Mouse (Mus musculus): ENCODE measurements around the gene Erlin1. TPM values are rescaled to one million over a fixed set of nuclear protein-coding genes. Genes with fewer than 3 reads are reported as not detected.

Gene Erlin1
- polyA plus RNA-seq, 1 experiment from 2014 or later: 20.0 TPM

DNA sequence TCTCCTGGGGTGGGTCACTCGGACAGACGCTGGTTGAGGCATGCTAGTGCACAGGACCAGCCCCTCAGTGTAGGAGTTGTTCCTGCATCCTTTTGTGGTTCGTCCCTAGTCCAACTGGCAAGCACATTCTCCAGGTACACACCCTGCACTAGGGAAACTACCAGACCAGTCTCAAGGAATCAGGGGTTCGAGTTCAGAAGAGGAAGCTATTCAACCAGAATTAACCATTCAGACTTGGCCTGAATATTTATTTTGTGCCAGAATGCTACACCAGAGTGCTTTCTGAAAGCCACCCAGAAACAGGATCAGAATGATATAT is 288 bp upstream of the Erlin1 start:
- peaks cover 5% of the 10 kb centered on the region for H3K4me1 ChIP-seq (ENCODE audit: control insufficient read depth, insufficient read depth, low read length)
- H3K4me2 ChIP-seq: peak overlapping the region; percentile 95
- H3K9ac ChIP-seq (ENCODE audit: low read length): peak overlapping the region; percentile 57
- no peaks in the 10 kb centered on the region for H3K9me3 ChIP-seq (ENCODE audit: control insufficient read depth, low read length)
- no peak overlapping the region for H3K27ac ChIP-seq (ENCODE audit: low read depth, low read length)
- 10% methylated on average over 4 of the region's 4 CpGs for WGBS
- no peaks in the 10 kb centered on the region for H3K36me3 ChIP-seq (ENCODE audit: control insufficient read depth, insufficient read depth, low read length)
- no peaks in the 10 kb centered on the region for H3K27me3 ChIP-seq (ENCODE audit: control insufficient read depth, insufficient read depth, low read length)
- peak overlapping the region; percentile 39 for H3K4me3 ChIP-seq (ENCODE audit: low read depth, low read length)
- DNase-seq (ENCODE audit: low spot score, missing footprints): no peak
- ATAC-seq (ENCODE audit: low FRiP score): no peak

- Histone ChIP-seq H3K27ac (ENCODE audit: low read depth, low read length) (no peak overlapping the region), H3K4me3 (ENCODE audit: low read depth, low read length) (no peak overlapping the region), H3K9me3 (ENCODE audit: control insufficient read depth, low read length) (no peaks in the 10 kb centered on the region), H3K9ac (ENCODE audit: low read length) (peak overlapping the region; percentile 57; the same call in 1 of the 2 replicates), H3K36me3 (ENCODE audit: control insufficient read depth, insufficient read depth, low read length) (no peaks in the 10 kb centered on the region), H3K4me2 (peak overlapping the region; percentile 95; the same call in 1 of the 2 replicates), H3K27me3 (ENCODE audit: control insufficient read depth, insufficient read depth, low read length) (no peaks in the 10 kb centered on the region), H3K4me1 (ENCODE audit: control insufficient read depth, insufficient read depth, low read length) (peaks cover 5% of the 10 kb centered on the region)
- DNase-seq (ENCODE audit: low spot score, missing footprints) (no peak), ATAC-seq (ENCODE audit: low FRiP score) (no peak)
- 82% methylated on average over 4 of the region's 4 CpGs for WGBS
These were observed 1.4 kb downstream of the Erlin1 start for GRCm38 (mm10) chr19:44068232-44068631.

- no peak for ATAC-seq (ENCODE audit: low FRiP score)
- no peaks in the 10 kb centered on the region for H3K36me3 ChIP-seq (ENCODE audit: control insufficient read depth, insufficient read depth, low read length)
- no peak overlapping the region for H3K4me2 ChIP-seq
- H3K4me3 ChIP-seq (ENCODE audit: low read depth, low read length): no peak overlapping the region
- no peak overlapping the region for H3K27ac ChIP-seq (ENCODE audit: low read depth, low read length)
- H3K27me3 ChIP-seq (ENCODE audit: control insufficient read depth, insufficient read depth, low read length): no peaks in the 10 kb centered on the region
- H3K9me3 ChIP-seq (ENCODE audit: control insufficient read depth, low read length): no peaks in the 10 kb centered on the region
- H3K9ac ChIP-seq (ENCODE audit: low read length): no peak overlapping the region
- 89% methylated on average over 9 of the region's 9 CpGs for WGBS
- peaks cover 5% of the 10 kb centered on the region for H3K4me1 ChIP-seq (ENCODE audit: control insufficient read depth, insufficient read depth, low read length)
- no peak for DNase-seq (ENCODE audit: low spot score, missing footprints)
These were observed 2.1 kb downstream of the Erlin1 start for GRCm38 (mm10) chr19:44067323-44068049.

GRCm38 (mm10) chr19:44064734-44065133 is 4.9 kb downstream of the Erlin1 start:
- no peaks in the 10 kb centered on the region for H3K27me3 ChIP-seq (ENCODE audit: control insufficient read depth, insufficient read depth, low read length)
- no peak overlapping the region for H3K27ac ChIP-seq (ENCODE audit: low read depth, low read length)
- DNase-seq (ENCODE audit: low spot score, missing footprints) (no peak), ATAC-seq (ENCODE audit: low FRiP score) (no peak)
- no peak overlapping the region for H3K4me3 ChIP-seq (ENCODE audit: low read depth, low read length)
- peaks cover 5% of the 10 kb centered on the region for H3K4me1 ChIP-seq (ENCODE audit: control insufficient read depth, insufficient read depth, low read length)
- WGBS: 88% methylated on average over 2 of the region's 2 CpGs
- no peak overlapping the region for H3K9ac ChIP-seq (ENCODE audit: low read length)
- no peaks in the 10 kb centered on the region for H3K36me3 ChIP-seq (ENCODE audit: control insufficient read depth, insufficient read depth, low read length)
- H3K9me3 ChIP-seq (ENCODE audit: control insufficient read depth, low read length): no peaks in the 10 kb centered on the region
- H3K4me2 ChIP-seq: no peak overlapping the region

- H3K9ac ChIP-seq (ENCODE audit: low read length): no peak overlapping the region
- peaks cover 4% of the 10 kb centered on the region for H3K4me1 ChIP-seq (ENCODE audit: control insufficient read depth, insufficient read depth, low read length)
- H3K27ac ChIP-seq (ENCODE audit: low read depth, low read length): no peak overlapping the region
- ATAC-seq (ENCODE audit: low FRiP score) (no peak), DNase-seq (ENCODE audit: low spot score, missing footprints) (no peak)
- WGBS: 95% methylated on average over 7 of the region's 7 CpGs
- no peaks in the 10 kb centered on the region for H3K36me3 ChIP-seq (ENCODE audit: control insufficient read depth, insufficient read depth, low read length)
- no peak overlapping the region for H3K4me2 ChIP-seq
- H3K4me3 ChIP-seq (ENCODE audit: low read depth, low read length): no peak overlapping the region
- H3K9me3 ChIP-seq (ENCODE audit: control insufficient read depth, low read length): no peaks in the 10 kb centered on the region
- H3K27me3 ChIP-seq (ENCODE audit: control insufficient read depth, insufficient read depth, low read length): no peaks in the 10 kb centered on the region
These were observed 5.8 kb downstream of the Erlin1 start for GRCm38 (mm10) chr19:44063773-44064172.

GRCm38 (mm10) chr19:44060226-44060625 is 9.4 kb downstream of the Erlin1 start:
- no peak overlapping the region for H3K27ac ChIP-seq (ENCODE audit: low read depth, low read length)
- no peaks in the 10 kb centered on the region for H3K36me3 ChIP-seq (ENCODE audit: control insufficient read depth, insufficient read depth, low read length)
- DNase-seq (ENCODE audit: low spot score, missing footprints) (no peak), ATAC-seq (ENCODE audit: low FRiP score) (no peak)
- H3K27me3 ChIP-seq (ENCODE audit: control insufficient read depth, insufficient read depth, low read length): no peaks in the 10 kb centered on the region
- 89% methylated on average over 3 of the region's 3 CpGs for WGBS
- H3K4me3 ChIP-seq (ENCODE audit: low read depth, low read length): no peak overlapping the region
- H3K4me1 ChIP-seq (ENCODE audit: control insufficient read depth, insufficient read depth, low read length): no peaks in the 10 kb centered on the region
- H3K4me2 ChIP-seq: no peak overlapping the region
- no peaks in the 10 kb centered on the region for H3K9me3 ChIP-seq (ENCODE audit: control insufficient read depth, low read length)
- no peak overlapping the region for H3K9ac ChIP-seq (ENCODE audit: low read length)

DNA sequence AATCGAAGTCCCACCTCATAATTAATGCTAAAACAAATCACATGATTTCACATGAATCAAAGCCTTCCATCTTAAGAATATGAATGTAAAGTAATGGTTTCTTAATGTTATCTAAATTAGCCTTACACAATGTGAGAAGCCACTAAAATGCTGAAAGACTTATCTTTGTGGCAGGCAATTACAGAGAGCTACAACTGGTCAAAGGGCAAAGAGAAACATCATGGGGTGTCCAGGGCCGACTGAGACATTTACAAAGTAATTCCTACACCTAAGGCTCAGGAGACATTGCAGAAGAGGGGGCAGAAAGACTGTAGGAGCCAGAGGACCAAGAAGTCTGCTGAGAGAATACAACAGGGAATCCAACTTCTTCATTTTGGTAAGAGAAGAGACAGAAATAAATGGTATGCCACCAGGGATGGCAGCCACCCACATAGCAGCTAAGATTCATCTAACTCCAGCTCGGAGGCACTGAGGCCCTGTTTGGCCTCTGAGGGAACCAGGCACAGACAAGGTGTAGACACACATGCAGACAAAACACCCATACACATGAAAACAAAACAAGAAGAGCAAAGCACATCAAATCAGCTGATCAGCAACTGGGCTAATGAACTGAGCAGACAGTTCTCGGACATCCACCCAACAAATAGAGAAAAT is 14.3 kb downstream of the Erlin1 start:
- no peaks in the 10 kb centered on the region for H3K9me3 ChIP-seq (ENCODE audit: control insufficient read depth, low read length)
- ATAC-seq (ENCODE audit: low FRiP score) (no peak), DNase-seq (ENCODE audit: low spot score, missing footprints) (no peak)
- H3K4me2 ChIP-seq: no peak overlapping the region
- WGBS: 84% methylated on average over 4 of the region's 4 CpGs
- no peaks in the 10 kb centered on the region for H3K27me3 ChIP-seq (ENCODE audit: control insufficient read depth, insufficient read depth, low read length)
- no peaks in the 10 kb centered on the region for H3K4me1 ChIP-seq (ENCODE audit: control insufficient read depth, insufficient read depth, low read length)
- no peak overlapping the region for H3K9ac ChIP-seq (ENCODE audit: low read length)
- no peak overlapping the region for H3K4me3 ChIP-seq (ENCODE audit: low read depth, low read length)
- 0 out of 2 replicates have a peak, but pooled peaks cover 2% of the 10 kb centered on the region for H3K36me3 ChIP-seq (ENCODE audit: control insufficient read depth, insufficient read depth, low read length)
- no peak overlapping the region for H3K27ac ChIP-seq (ENCODE audit: low read depth, low read length)

DNA sequence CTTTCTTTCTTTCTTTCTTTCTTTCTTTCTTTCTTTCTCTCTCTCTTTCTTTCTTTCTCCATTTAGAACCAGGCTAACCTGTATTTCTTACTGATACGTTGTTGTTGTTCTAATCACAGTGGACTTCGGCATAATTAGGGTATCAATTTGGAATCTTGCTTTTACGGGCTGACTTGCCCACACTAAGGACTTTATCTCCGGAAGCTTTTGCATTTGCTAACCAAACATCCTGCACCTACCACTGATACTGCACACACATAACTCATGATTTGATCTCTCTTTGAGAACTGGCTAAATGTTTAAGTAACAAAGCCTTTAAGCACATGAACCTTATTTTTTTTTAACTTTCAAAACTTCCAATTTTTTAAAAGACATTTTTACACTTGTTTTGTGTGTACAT is 19.2 kb downstream of the Erlin1 start:
- Histone ChIP-seq H3K9me3 (ENCODE audit: control insufficient read depth, low read length) (no peaks in the 10 kb centered on the region), H3K4me2 (no peak overlapping the region), H3K27ac (ENCODE audit: low read depth, low read length) (no peak overlapping the region), H3K4me1 (ENCODE audit: control insufficient read depth, insufficient read depth, low read length) (no peaks in the 10 kb centered on the region), H3K4me3 (ENCODE audit: low read depth, low read length) (no peak overlapping the region), H3K27me3 (ENCODE audit: control insufficient read depth, insufficient read depth, low read length) (no peaks in the 10 kb centered on the region), H3K9ac (ENCODE audit: low read length) (no peak overlapping the region), H3K36me3 (ENCODE audit: control insufficient read depth, insufficient read depth, low read length) (0 out of 2 replicates have a peak, but pooled peaks cover 2% of the 10 kb centered on the region)
- ATAC-seq (ENCODE audit: low FRiP score) (no peak), DNase-seq (ENCODE audit: low spot score, missing footprints) (no peak)
- WGBS: 89% methylated on average over 4 of the region's 4 CpGs

DNA sequence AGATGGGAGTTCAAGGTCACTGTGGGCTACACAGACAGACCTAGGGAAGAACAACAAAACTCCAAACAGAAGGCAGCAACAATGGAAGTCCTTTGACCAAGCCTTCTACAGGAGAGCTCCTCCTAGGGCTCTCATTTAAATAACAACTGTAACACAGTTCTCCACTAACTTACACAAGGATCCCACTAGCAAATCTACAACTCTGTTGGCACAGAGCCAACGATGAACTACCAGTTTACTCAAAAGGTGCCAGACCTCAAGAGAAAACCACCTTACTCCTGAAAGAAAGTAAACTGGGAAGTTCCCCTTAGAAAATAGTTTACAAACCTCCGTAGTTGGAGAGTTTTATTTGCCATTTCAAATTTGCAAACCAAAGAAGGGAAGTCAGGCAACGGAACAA is 20.3 kb downstream of the Erlin1 start:
- H3K4me2 ChIP-seq: no peak overlapping the region
- no peaks in the 10 kb centered on the region for H3K9me3 ChIP-seq (ENCODE audit: control insufficient read depth, low read length)
- DNase-seq (ENCODE audit: low spot score, missing footprints) (no peak), ATAC-seq (ENCODE audit: low FRiP score) (no peak)
- H3K9ac ChIP-seq (ENCODE audit: low read length): no peak overlapping the region
- H3K36me3 ChIP-seq (ENCODE audit: control insufficient read depth, insufficient read depth, low read length): 0 out of 2 replicates have a peak, but pooled peaks cover 2% of the 10 kb centered on the region
- H3K4me1 ChIP-seq (ENCODE audit: control insufficient read depth, insufficient read depth, low read length): no peaks in the 10 kb centered on the region
- no peaks in the 10 kb centered on the region for H3K27me3 ChIP-seq (ENCODE audit: control insufficient read depth, insufficient read depth, low read length)
- H3K4me3 ChIP-seq (ENCODE audit: low read depth, low read length): no peak overlapping the region
- WGBS: 68% methylated on average over 3 of the region's 3 CpGs
- H3K27ac ChIP-seq (ENCODE audit: low read depth, low read length): no peak overlapping the region
